Mouse (Mus musculus) NIH3T3 (cell line): ENCODE results near the gene Fam187b.

ENCODE experiments used
- DNase-seq: peaks from one replicate; pipeline ENCODE4 v3.0.0-alpha.2; 2012; ENCODE audit warnings: low read depth

Gene Fam187b

GRCm38 (mm10) chr7:31008889-31009288, 35.3 kb downstream of the Fam187b start:
- DNase-seq: no peak

- no peak for DNase-seq
Measured at GRCm38 (mm10) chr7:31012971-31013370, 39.4 kb downstream of the Fam187b start.

- peak; percentile 51 for DNase-seq
Measured at GRCm38 (mm10) chr7:31017104-31017901, 43.7 kb downstream of the Fam187b start.

- DNase-seq: peak; percentile 24
Measured at GRCm38 (mm10) chr7:31028609-31029008, 55.0 kb downstream of the Fam187b start.

- DNase-seq: no peak
Measured at GRCm38 (mm10) chr7:31030717-31031116, 57.1 kb downstream of the Fam187b start.

GRCm38 (mm10) chr7:31031731-31032130, 58.1 kb downstream of the Fam187b start:
- peak; percentile 23 for DNase-seq

GRCm38 (mm10) chr7:31033409-31034165, 60.0 kb downstream of the Fam187b start:
- no peak for DNase-seq

GRCm38 (mm10) chr7:31034789-31035188, 61.2 kb downstream of the Fam187b start:
- peak; percentile 28 for DNase-seq

- DNase-seq: no peak
Measured at GRCm38 (mm10) chr7:31035291-31035690, 61.7 kb downstream of the Fam187b start.

- DNase-seq: no peak
Measured at GRCm38 (mm10) chr7:31036917-31037316, 63.3 kb downstream of the Fam187b start.

GRCm38 (mm10) chr7:31037675-31038074, 64.1 kb downstream of the Fam187b start:
- no peak for DNase-seq

GRCm38 (mm10) chr7:31039011-31039410, 65.4 kb downstream of the Fam187b start:
- DNase-seq: no peak
